Mouse (Mus musculus) frontal cortex, postnatal 10 days (tissue): Measurements from ENCODE around the gene Cux1.

Experiments used
- DNase-seq, 2 experiments: peaks; one replicate each; pipeline ENCODE4 v3.0.0; 2022; ENCODE audit warnings: low spot score in 2 of 2, mixed read lengths in 1 of 2

Cux1 gene

GRCm38 (mm10) chr5:136568026-136568765, 906 bp upstream of the Cux1 start:
- DNase-seq: peak in 1 of 2 experiments; percentile 7

DNA sequence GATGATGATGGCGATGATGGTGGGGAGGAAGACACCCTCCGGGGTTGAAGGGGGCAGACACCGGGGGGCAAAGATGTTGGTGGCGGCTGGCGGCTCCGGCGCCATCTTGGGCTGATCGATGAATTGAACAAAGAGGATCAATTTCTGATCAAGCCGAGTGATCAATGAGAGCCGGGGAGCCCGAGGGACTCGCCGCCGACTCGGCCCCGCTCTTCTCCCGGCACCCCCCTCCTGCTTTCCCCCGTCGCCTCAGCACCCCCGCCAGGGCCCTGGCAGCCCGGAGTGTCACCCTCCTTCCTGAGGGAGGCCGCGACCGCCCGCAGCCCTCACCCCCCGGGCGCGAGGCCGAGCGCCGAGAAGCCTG, 496 bp downstream of the Cux1 start:
- peak in 1 of 2 experiments; percentile 8 for DNase-seq

- DNase-seq: peak; percentile 16 to 55
These were observed 1.1 kb downstream of the Cux1 start for GRCm38 (mm10) chr5:136566001-136566811.

DNA sequence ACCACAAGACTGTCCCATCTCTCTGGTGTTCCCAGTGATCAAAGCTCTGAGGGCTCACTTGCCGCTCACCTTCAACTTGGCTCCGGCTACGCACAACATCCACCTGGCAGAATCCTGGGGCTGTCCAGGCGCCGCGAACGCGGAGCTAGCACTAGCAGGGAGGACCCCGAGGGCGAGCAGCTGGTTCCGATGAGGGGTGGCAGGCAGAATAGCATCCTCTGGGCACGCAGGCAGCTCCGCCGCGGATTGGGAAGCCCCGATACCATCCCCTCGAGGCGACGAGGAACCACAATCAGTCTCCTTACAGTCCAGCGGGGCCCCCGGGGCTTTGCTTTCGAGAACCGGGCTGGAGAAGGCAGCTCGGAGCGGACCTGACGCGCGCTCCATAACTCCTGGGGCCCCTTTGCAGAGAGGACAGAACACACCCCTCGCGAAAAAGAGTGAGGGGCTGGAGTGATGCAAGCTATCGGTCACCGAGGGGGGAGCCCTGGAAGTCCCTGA, 1.9 kb downstream of the Cux1 start:
- DNase-seq: peak; percentile 9 to 35

- DNase-seq: no peak
These were observed 2.5 kb downstream of the Cux1 start for GRCm38 (mm10) chr5:136564613-136565299.

GRCm38 (mm10) chr5:136563996-136564395, 3.3 kb downstream of the Cux1 start:
- no peak for DNase-seq

- DNase-seq: no peak
These were observed 4.2 kb downstream of the Cux1 start for GRCm38 (mm10) chr5:136563104-136563503.

DNA sequence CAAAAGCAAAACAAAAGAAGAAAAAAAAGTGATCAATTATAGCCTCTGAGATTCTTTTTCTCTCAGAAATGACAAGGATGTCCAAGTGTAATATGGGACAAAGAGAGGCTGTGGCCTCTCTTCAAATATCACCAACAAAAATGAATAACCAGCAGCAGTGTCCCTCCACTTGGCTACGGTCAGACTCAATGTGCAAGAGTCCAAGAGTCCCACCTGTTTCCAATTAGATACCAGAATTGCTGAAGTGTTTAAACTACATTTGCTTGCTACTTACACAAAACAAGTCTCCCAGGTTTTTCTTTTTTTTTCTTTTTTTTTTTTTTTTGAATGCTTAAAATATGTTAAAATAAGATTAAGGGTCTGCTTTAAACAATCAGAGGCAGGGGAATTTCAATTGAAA, 5.1 kb downstream of the Cux1 start:
- DNase-seq: no peak

- DNase-seq: no peak
These were observed 5.6 kb downstream of the Cux1 start for GRCm38 (mm10) chr5:136561641-136562040.

- no peak for DNase-seq
These were observed 6.6 kb downstream of the Cux1 start for GRCm38 (mm10) chr5:136560656-136561055.

DNA sequence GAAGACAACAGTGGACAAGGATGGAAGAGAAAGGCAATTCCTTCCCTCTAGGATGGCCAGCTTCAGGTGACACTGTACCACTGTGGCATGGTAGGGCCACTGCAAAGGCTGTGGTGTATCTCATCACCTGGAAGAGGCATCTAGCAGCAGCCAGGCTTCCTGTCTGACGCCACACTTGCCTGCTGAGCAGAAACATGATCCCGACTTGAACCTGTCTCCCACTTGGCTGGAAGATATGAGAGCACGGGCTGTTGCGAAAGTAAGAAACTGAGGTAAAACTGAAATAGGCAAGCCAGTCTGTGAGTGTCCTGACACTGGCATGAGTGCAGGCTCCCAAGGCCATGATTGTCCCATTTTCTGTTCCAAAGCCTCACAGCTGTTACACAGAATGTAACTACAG, 9.8 kb downstream of the Cux1 start:
- DNase-seq: no peak

DNA sequence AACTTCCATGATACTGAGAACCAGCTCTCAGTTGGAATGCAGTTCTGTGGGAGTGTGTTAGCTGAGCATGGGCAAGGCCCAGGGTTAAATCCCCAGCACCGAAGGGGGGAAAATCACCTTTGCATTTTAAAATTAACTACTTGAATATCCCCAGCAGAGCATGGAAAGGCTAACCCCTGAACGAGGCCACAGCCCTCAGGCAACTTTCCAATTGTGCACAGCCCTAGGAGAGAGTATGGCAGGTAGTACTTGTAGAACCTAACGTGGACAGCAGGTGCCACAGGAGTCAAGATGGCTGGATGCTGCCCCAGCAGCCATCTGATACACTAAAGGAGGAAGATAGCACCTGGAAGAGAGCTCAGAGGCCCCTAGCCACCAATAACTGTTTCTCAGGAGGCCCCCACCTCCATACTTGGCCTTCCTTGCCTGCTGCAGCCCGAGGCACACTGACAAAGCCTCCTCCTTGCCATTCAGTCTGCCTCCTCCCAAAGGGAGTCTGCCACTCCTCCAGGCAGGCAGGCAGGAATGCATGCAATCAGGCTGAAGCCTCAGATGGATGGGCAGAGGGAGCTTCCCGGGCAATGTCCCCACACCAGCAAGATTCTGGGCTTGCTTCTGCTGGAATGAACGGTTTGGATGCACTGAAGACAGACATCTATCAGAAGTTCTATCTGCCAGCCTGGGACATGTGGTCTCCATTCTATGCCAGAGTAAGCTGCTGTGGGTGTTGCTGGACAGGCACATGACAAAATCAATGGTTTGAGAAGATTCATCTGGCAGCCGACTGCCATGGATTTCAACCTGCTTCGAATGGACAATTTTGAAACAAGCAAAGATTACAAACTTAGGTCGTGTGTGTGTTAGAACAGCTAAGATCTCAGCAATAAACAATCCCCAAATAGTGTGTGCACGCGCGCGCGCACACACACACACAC, 10.7 kb downstream of the Cux1 start:
- no peak for DNase-seq

GRCm38 (mm10) chr5:136555703-136556102, 11.6 kb downstream of the Cux1 start:
- DNase-seq: peak; percentile 11 to 43

DNA sequence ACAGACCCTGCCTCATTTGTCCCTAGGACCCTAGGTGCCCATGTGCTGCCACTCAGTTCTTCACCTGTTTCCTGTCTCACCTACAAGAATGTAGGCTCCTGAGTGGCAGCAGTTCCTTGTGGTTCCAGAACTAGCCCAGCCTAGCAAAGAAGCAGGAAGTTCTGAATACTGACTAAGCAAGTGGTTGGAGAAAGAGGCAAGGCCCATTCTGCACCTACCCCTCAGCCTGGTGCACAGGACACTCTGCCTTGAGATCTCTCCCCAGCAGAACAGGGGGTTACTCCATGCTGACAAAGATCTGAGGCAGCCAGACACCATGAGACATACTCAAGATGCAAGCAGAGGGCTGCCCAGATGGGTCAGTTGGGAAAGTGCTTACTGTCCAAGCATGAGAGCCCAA, 14.5 kb downstream of the Cux1 start:
- no peak for DNase-seq

DNA sequence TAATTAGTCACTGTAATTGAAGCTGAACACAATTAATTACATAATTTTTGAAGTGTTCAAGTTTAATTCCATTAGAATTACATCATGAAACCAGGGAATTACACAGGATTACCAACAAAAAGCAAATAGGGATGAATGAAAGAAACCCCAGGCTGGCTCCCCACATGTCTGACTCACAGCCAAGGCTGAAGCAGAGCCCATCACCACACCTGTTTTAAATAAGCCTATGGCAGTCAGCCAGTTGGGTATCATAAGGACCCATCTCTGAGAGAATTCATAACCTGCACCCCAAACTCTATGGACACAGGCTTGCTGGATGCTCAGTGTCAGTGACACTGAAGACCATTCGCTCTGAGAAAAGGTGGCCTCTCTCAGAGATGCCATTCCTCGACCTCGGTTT, 15.2 kb downstream of the Cux1 start:
- no peak for DNase-seq

- no peak for DNase-seq
These were observed 15.7 kb downstream of the Cux1 start for GRCm38 (mm10) chr5:136551571-136551970.

DNA sequence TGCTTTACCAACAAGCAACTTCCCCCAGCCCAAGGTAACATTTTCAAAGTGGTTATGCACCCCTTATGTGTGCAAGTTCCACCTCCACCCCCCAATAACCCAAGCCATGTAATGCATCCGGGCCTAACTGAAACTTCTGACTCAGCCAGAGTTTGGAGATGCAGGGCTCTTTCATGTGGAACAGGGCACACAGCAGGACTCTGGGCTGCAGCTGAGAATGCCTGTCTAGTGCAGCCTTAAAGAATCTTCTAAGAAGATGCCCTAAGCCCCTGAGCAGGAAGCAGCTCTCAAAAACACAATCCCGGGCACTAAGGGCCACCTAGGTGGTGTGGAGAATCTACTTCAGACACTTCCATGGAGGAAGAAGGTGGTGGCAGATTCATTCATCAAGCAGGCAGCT, 16.6 kb downstream of the Cux1 start:
- no peak for DNase-seq

DNA sequence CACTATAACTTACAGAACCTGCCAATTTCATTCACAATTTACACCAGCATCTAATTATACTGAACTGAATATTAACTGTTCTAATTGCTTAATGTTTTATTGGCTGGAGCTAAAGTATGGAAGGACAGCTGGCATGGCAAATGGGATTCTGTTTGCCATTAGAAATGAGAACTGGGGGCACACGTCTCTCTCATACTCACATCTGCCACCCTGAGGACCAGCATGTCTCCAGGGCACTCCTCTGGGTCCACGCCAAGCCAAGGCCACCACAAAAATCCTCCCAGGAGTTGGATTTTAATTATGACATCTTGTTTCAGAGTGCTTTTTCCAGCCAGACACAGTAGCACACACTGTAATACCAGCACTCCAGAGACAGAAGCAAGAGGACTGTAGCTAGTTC, 18.5 kb downstream of the Cux1 start:
- DNase-seq: no peak

DNA sequence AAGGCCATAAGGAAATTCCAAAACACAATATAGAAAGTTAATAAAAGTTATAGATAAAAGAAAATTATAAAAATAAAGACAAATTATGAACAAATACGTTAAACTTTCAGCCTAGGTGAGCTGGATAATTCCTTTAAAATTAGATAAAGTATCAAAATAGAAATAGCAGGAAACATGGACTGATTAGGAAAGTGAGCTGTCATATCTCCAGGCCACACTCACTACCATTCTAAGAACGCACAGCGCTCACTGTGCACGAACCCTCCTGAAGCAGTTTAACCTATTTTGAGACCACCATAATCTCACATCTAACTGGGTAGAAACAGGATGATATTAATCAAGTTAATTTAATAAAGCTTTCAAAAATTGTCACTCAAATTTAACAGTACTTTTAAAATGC, 22.2 kb downstream of the Cux1 start:
- no peak for DNase-seq

DNA sequence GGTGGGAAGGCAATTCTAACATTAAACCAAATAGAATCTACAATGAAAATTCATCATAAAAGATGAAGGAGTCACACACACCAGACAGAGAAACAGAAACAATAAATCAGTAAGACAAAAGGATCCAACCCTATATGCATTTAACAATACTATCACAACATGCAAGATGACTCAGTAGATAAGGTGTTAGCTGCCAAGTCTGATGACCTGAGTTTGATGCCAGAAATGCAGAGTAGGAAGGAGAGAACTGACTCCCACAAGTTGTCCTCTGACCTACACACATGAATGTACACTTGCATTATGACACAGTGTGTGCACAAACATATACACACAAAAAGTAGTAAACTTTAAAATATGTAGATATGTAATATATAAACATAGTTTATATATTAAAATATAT, 24.1 kb downstream of the Cux1 start:
- DNase-seq: no peak

DNA sequence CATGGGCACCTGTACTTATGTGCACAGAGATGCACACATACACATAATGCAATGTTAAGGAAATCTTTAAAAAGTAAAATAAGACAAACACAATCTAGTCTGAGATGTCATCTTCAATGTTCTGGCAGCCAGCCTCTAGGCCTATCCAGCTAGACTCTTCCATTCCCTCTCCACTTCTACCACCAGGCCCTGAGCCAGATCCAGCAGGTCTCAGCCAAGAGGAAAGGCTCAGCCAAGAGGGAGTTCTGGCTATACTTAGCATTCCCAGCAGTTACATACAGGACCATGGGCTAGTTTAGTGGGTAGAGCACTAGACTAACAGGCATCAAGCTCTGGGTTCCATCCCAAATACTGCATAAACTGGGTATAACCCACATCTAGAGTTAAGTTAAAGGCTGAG, 26.3 kb downstream of the Cux1 start:
- DNase-seq: peak in 1 of 2 experiments; percentile 33
